Mouse (Mus musculus): Measurements from ENCODE around the gene Camkk1. TPM values are rescaled to one million over a fixed set of nuclear protein-coding genes. Genes with fewer than 3 reads are reported as not detected.

Camkk1 gene
- polyA plus RNA-seq, 1 experiment, result not detected

- H3K4me3 ChIP-seq (ENCODE audit: insufficient read depth, low read depth, low read length), result no peak overlapping the region
- peak overlapping the region; percentile 32; the same call in 1 of the 2 replicates for H3K27ac ChIP-seq (ENCODE audit: insufficient read depth, low read depth, low read length)
- TF ChIP-seq CTCF (IDR thresholded peaks at IDR 0.05; ENCODE audit: insufficient read depth, low read depth, low read length) (no peak), POLR2A (IDR thresholded peaks at IDR 0.05; ENCODE audit: insufficient read depth, low read depth, low read length) (no peak)
- 35% methylated on average over 9 of the region's 9 CpGs for WGBS
- H3K4me1 ChIP-seq (ENCODE audit: control insufficient read depth, insufficient read depth, low read length), result peaks cover 56% of the 10 kb centered on the region
Measured at GRCm38 (mm10) chr11:73023099-73023498, 4.3 kb downstream of the Camkk1 start.

GRCm38 (mm10) chr11:73023827-73024226, 5.0 kb downstream of the Camkk1 start:
- Histone ChIP-seq H3K4me1 (ENCODE audit: control insufficient read depth, insufficient read depth, low read length) (peaks cover 52% of the 10 kb centered on the region), H3K27ac (ENCODE audit: insufficient read depth, low read depth, low read length) (no peak overlapping the region), H3K4me3 (ENCODE audit: insufficient read depth, low read depth, low read length) (no peak overlapping the region)
- WGBS, result 46% methylated on average over 4 of the region's 4 CpGs
- TF ChIP-seq POLR2A (IDR thresholded peaks at IDR 0.05; ENCODE audit: insufficient read depth, low read depth, low read length), result no peak
- no peak for TF ChIP-seq CTCF (IDR thresholded peaks at IDR 0.05; ENCODE audit: insufficient read depth, low read depth, low read length)

GRCm38 (mm10) chr11:73024236-73024904, 5.6 kb downstream of the Camkk1 start:
- H3K27ac ChIP-seq (ENCODE audit: insufficient read depth, low read depth, low read length), result no peak overlapping the region
- H3K4me3 ChIP-seq (ENCODE audit: insufficient read depth, low read depth, low read length), result no peak overlapping the region
- 75% methylated on average over 7 of the region's 7 CpGs for WGBS
- TF ChIP-seq CTCF (IDR thresholded peaks at IDR 0.05; ENCODE audit: insufficient read depth, low read depth, low read length) (no peak), POLR2A (IDR thresholded peaks at IDR 0.05; ENCODE audit: insufficient read depth, low read depth, low read length) (no peak)
- H3K4me1 ChIP-seq (ENCODE audit: control insufficient read depth, insufficient read depth, low read length), result peaks cover 51% of the 10 kb centered on the region

- Histone ChIP-seq H3K4me3 (ENCODE audit: insufficient read depth, low read depth, low read length) (no peak overlapping the region), H3K4me1 (ENCODE audit: control insufficient read depth, insufficient read depth, low read length) (peaks cover 41% of the 10 kb centered on the region), H3K27ac (ENCODE audit: insufficient read depth, low read depth, low read length) (no peak overlapping the region)
- TF ChIP-seq POLR2A (IDR thresholded peaks at IDR 0.05; ENCODE audit: insufficient read depth, low read depth, low read length), result no peak
- WGBS, result 73% methylated on average over 8 of the region's 8 CpGs
Measured at GRCm38 (mm10) chr11:73026961-73027360, 8.2 kb downstream of the Camkk1 start.

- 14% methylated on average over 20 of the region's 20 CpGs for WGBS
- peaks cover 12% of the 10 kb centered on the region for H3K4me1 ChIP-seq (ENCODE audit: control insufficient read depth, insufficient read depth, low read length)
- peak overlapping the region; percentile 29 for H3K4me3 ChIP-seq (ENCODE audit: insufficient read depth, low read depth, low read length)
- no peak for TF ChIP-seq CTCF (IDR thresholded peaks at IDR 0.05; ENCODE audit: insufficient read depth, low read depth, low read length)
- 0 out of 2 replicates have a peak, but pooled peaks have one; percentile 18 for TF ChIP-seq POLR2A (IDR thresholded peaks at IDR 0.05; ENCODE audit: insufficient read depth, low read depth, low read length)
- H3K27ac ChIP-seq (ENCODE audit: insufficient read depth, low read depth, low read length), result peak overlapping the region; percentile 48
Measured at GRCm38 (mm10) chr11:73030821-73031498, 12.2 kb downstream of the Camkk1 start.

- Histone ChIP-seq H3K4me3 (ENCODE audit: insufficient read depth, low read depth, low read length) (no peak overlapping the region), H3K27ac (ENCODE audit: insufficient read depth, low read depth, low read length) (peak overlapping the region; percentile 32), H3K4me1 (ENCODE audit: control insufficient read depth, insufficient read depth, low read length) (peaks cover 18% of the 10 kb centered on the region)
- TF ChIP-seq CTCF (IDR thresholded peaks at IDR 0.05; ENCODE audit: insufficient read depth, low read depth, low read length) (no peak), POLR2A (IDR thresholded peaks at IDR 0.05; ENCODE audit: insufficient read depth, low read depth, low read length) (no peak)
- WGBS, result 55% methylated on average over 5 of the region's 5 CpGs
Measured at GRCm38 (mm10) chr11:73031536-73031935, 12.7 kb downstream of the Camkk1 start.

GRCm38 (mm10) chr11:73036077-73036476, 17.3 kb downstream of the Camkk1 start:
- no peak overlapping the region for H3K4me3 ChIP-seq (ENCODE audit: insufficient read depth, low read depth, low read length)
- peaks cover 26% of the 10 kb centered on the region for H3K4me1 ChIP-seq (ENCODE audit: control insufficient read depth, insufficient read depth, low read length)
- TF ChIP-seq CTCF (IDR thresholded peaks at IDR 0.05; ENCODE audit: insufficient read depth, low read depth, low read length), result no peak
- TF ChIP-seq POLR2A (IDR thresholded peaks at IDR 0.05; ENCODE audit: insufficient read depth, low read depth, low read length), result no peak
- H3K27ac ChIP-seq (ENCODE audit: insufficient read depth, low read depth, low read length), result 0 out of 2 replicates have a peak overlapping the region, but pooled peaks have one; percentile 18
- WGBS, result 86% methylated on average over 7 of the region's 7 CpGs

GRCm38 (mm10) chr11:73036889-73037288, 18.1 kb downstream of the Camkk1 start:
- Histone ChIP-seq H3K27ac (ENCODE audit: insufficient read depth, low read depth, low read length) (peak overlapping the region; percentile 43), H3K4me3 (ENCODE audit: insufficient read depth, low read depth, low read length) (no peak overlapping the region), H3K4me1 (ENCODE audit: control insufficient read depth, insufficient read depth, low read length) (peaks cover 19% of the 10 kb centered on the region)
- TF ChIP-seq CTCF (IDR thresholded peaks at IDR 0.05; ENCODE audit: insufficient read depth, low read depth, low read length) (no peak), POLR2A (IDR thresholded peaks at IDR 0.05; ENCODE audit: insufficient read depth, low read depth, low read length) (no peak)
- 47% methylated on average over 6 of the region's 6 CpGs for WGBS

- Histone ChIP-seq H3K4me3 (ENCODE audit: insufficient read depth, low read depth, low read length) (no peak overlapping the region), H3K27ac (ENCODE audit: insufficient read depth, low read depth, low read length) (no peak overlapping the region), H3K4me1 (ENCODE audit: control insufficient read depth, insufficient read depth, low read length) (peaks cover 19% of the 10 kb centered on the region)
- TF ChIP-seq CTCF (IDR thresholded peaks at IDR 0.05; ENCODE audit: insufficient read depth, low read depth, low read length) (no peak), POLR2A (IDR thresholded peaks at IDR 0.05; ENCODE audit: insufficient read depth, low read depth, low read length) (no peak)
- WGBS, result 91% methylated on average over 3 of the region's 3 CpGs
Measured at GRCm38 (mm10) chr11:73037691-73038090, 18.9 kb downstream of the Camkk1 start.
